Mouse (Mus musculus) spleen, embryonic (tissue): Measurements from ENCODE around the gene Fermt3.

ENCODE experiments used
- CTCF ChIA-PET: fragments of 350-600 bp; sonication (Branson Sonifier 250); formaldehyde crosslinking; loops from one replicate; lab custom pipeline; 2022; lab: Charles Lee

Gene Fermt3

GRCm38 (mm10) chr19:7039088-7039720 is 19.9 kb upstream of the Fermt3 start:
- CTCF ChIA-PET: interaction anchor here (1.5 kb wide), 1 partner anchor 32 kb away, joined by 4 read pairs; no protein-coding TSS in a partner anchor

- CTCF ChIA-PET: no interaction called here
Observed at GRCm38 (mm10) chr19:7034006-7034405, 14.7 kb upstream of the Fermt3 start.

GRCm38 (mm10) chr19:7029531-7029930 is 10.3 kb upstream of the Fermt3 start:
- CTCF ChIA-PET: no interaction called here

- CTCF ChIA-PET: interaction anchor here (0.5 to 0.6 kb wide), 2 partner anchors 24 to 1619 kb away, joined by 3 read pairs; partner anchors contain the start of genes Nudt22 and Trpt1
Observed at GRCm38 (mm10) chr19:7020224-7020641, 964 bp upstream of the Fermt3 start.

GRCm38 (mm10) chr19:7018546-7018945 is 723 bp downstream of the Fermt3 start:
- CTCF ChIA-PET: interaction anchor here (0.5 to 0.7 kb wide), 2 partner anchors 48 to 101 kb away, joined by 3 read pairs; no protein-coding TSS in a partner anchor

- CTCF ChIA-PET: interaction anchor here (0.7 to 0.8 kb wide), 2 partner anchors 38 to 47 kb away, joined by 3 read pairs; no protein-coding TSS in a partner anchor
Observed at GRCm38 (mm10) chr19:7017541-7018457, 1.5 kb downstream of the Fermt3 start.

GRCm38 (mm10) chr19:7014481-7015135 is 4.7 kb downstream of the Fermt3 start:
- CTCF ChIA-PET: no interaction called here

GRCm38 (mm10) chr19:7013984-7014383 is 5.3 kb downstream of the Fermt3 start:
- CTCF ChIA-PET: no interaction called here

- CTCF ChIA-PET: no interaction called here
Observed at GRCm38 (mm10) chr19:7012426-7012825, 6.8 kb downstream of the Fermt3 start.

- CTCF ChIA-PET: interaction anchor here (0.5 to 1.2 kb wide), 2 partner anchors 33 to 78 kb away, joined by 4 to 5 read pairs; partner anchors contain the start of gene Stip1
Observed at GRCm38 (mm10) chr19:7006892-7007593, 12.2 kb downstream of the Fermt3 start.

- CTCF ChIA-PET: no interaction called here
Observed at GRCm38 (mm10) chr19:6999360-7000063, 19.8 kb downstream of the Fermt3 start.

- CTCF ChIA-PET: interaction anchor here (0.5 to 0.6 kb wide), 2 partner anchors 9 to 947 kb away, joined by 4 to 6 read pairs; no protein-coding TSS in a partner anchor
Observed at GRCm38 (mm10) chr19:6997721-6998290, 21.5 kb downstream of the Fermt3 start.

- CTCF ChIA-PET: interaction anchor here (0.5 kb wide), 2 partner anchors 25 to 127 kb away, joined by 3 to 12 read pairs; no protein-coding TSS in a partner anchor
Observed at GRCm38 (mm10) chr19:6996006-6996405, 23.3 kb downstream of the Fermt3 start, which contains the start of the genes Nudt22 and Trpt1. Nudt22 (minus strand) TSS chr19:6996117. Trpt1 (plus strand) TSS chr19:6996131.

GRCm38 (mm10) chr19:6995255-6995991 is 23.8 kb downstream of the Fermt3 start:
- CTCF ChIA-PET: interaction anchor here (0.5 kb wide), 2 partner anchors 25 to 126 kb away, joined by 3 to 12 read pairs; no protein-coding TSS in a partner anchor

GRCm38 (mm10) chr19:6994489-6994888 is 24.8 kb downstream of the Fermt3 start:
- CTCF ChIA-PET: interaction anchor here (1.0 kb wide), 1 partner anchor 9 kb away, joined by 4 read pairs; no protein-coding TSS in a partner anchor

GRCm38 (mm10) chr19:6994002-6994401 is 25.3 kb downstream of the Fermt3 start:
- CTCF ChIA-PET: interaction anchor here (1.0 kb wide), 1 partner anchor 9 kb away, joined by 4 read pairs; no protein-coding TSS in a partner anchor

GRCm38 (mm10) chr19:6993011-6993770 is 26.1 kb downstream of the Fermt3 start:
- CTCF ChIA-PET: no interaction called here
